Mouse (Mus musculus) liver, adult 2 months (tissue): ENCODE measurements at regions not wholly inside any gene's neighbourhood (a gene's known extent, or its start where the extent isn't known, plus 50 kb on each side); places are given as distances from the start of the nearest gene placed in this dataset.

Source experiments
- CTCF ChIP-seq: fragments of 200-500 bp; IDR thresholded peaks from 2 replicates; pipeline ENCODE4 v1.5.1; 2011; ENCODE audit warnings: low read depth, low read length, control low read depth
- POLR2A ChIP-seq: fragments of 200-500 bp; IDR thresholded peaks from 2 replicates; pipeline ENCODE4 v1.6.1; 2011; ENCODE audit warnings: low read length, control low read depth; ENCODE audit not compliant: insufficient read depth; ENCODE audit errors: extremely low read depth

- TF ChIP-seq CTCF (no peak), POLR2A (no peak)
Observed at GRCm38 (mm10) chr2:75412735-75413134, 246.3 kb upstream of the Hnrnpa3 start.
